Mouse (Mus musculus) mammary gland, adult 2 months (tissue): Measurements from ENCODE around the gene Trpc4ap. TPM values are rescaled to one million over a fixed set of nuclear protein-coding genes. Genes with fewer than 3 reads are reported as not detected.

Experiments
- polyA plus RNA-seq: library from polyadenylated mRNA; depleted of rRNA; stranded (reverse); fragments of >200 nt; gene quantifications from 2 replicates; pipeline ENCODE4 v1.2.3, GENCODE M21; 2012; ENCODE audit warnings: low replicate concordance; rRNA removed

The Trpc4ap gene
- 170 and 221 TPM in 2 replicates for polyA plus RNA-seq

GRCm38 (mm10) chr2:155691723-155692493, at the start of gene Trpc4ap:
Gene Trpc4ap (minus strand): TSS chr2:155692384.

GRCm38 (mm10) chr2:155735766-155736165, 43.6 kb upstream of the Trpc4ap start, which contains the start of gene Gm17581:
Gene Gm17581 (minus strand): TSS chr2:155735866.

GRCm38 (mm10) chr2:155729158-155729645, 37.0 kb upstream of the Trpc4ap start, which contains the start of gene Edem2:
Gene Edem2 (minus strand): TSS chr2:155729475.

GRCm38 (mm10) chr2:155610978-155611377, 81.2 kb downstream of the Trpc4ap start, which contains the start of gene Myh7b:
Gene Myh7b (plus strand): TSS chr2:155611212.

GRCm38 (mm10) chr2:155592137-155592853, 99.9 kb downstream of the Trpc4ap start, which contains the start of gene Gss:
Gene Gss (minus strand): TSS chr2:155592810.

Other genes starting within 250 kb of the Trpc4ap start
- 14.6 and 18.4 TPM in 2 replicates for gene Ncoa6, start 218.5 kb downstream of the Trpc4ap start, polyA plus RNA-seq
- 251 and 371 TPM in 2 replicates for gene Acss2, start 174.4 kb downstream of the Trpc4ap start, polyA plus RNA-seq
- gene Ggt7, start 174.1 kb downstream of the Trpc4ap start, polyA plus RNA-seq: 8.9 and 14.3 TPM in 2 replicates
- 17.8 and 20.1 TPM in 2 replicates for gene Gss, start 99.6 kb downstream of the Trpc4ap start, polyA plus RNA-seq
- 0.11 TPM in 1 of 2 replicates, not detected in the other for gene Myh7b, start 81.2 kb downstream of the Trpc4ap start, polyA plus RNA-seq
- gene Edem2, start 37.1 kb upstream of the Trpc4ap start, polyA plus RNA-seq: 39.5 and 56.7 TPM in 2 replicates
- not detected in 2 replicates for gene Gm17581, start 43.5 kb upstream of the Trpc4ap start, polyA plus RNA-seq
- 16.3 and 20.4 TPM in 2 replicates for gene Procr, start 58.7 kb upstream of the Trpc4ap start, polyA plus RNA-seq
- gene Mmp24, start 83.0 kb upstream of the Trpc4ap start, polyA plus RNA-seq: 0.07 and 0.10 TPM in 2 replicates
- gene BC029722, start 127.0 kb upstream of the Trpc4ap start, polyA plus RNA-seq: 70.9 and 110 TPM in 2 replicates
- gene Eif6, start 134.5 kb upstream of the Trpc4ap start, polyA plus RNA-seq: 103 and 117 TPM in 2 replicates
- 0.04 and 0.36 TPM in 2 replicates for gene Fam83c, start 142.5 kb upstream of the Trpc4ap start, polyA plus RNA-seq
- gene Uqcc1, start 237.9 kb upstream of the Trpc4ap start, polyA plus RNA-seq: 17.9 and 69.2 TPM in 2 replicates
- gene Gm15557, start 248.3 kb upstream of the Trpc4ap start, polyA plus RNA-seq: not detected in 2 replicates